Mouse (Mus musculus): ENCODE results near the gene Kcna5. TPM values are rescaled to one million over a fixed set of nuclear protein-coding genes. Genes with fewer than 3 reads are reported as not detected.

Gene Kcna5
- total RNA-seq (2017) = not detected in 2 replicates

DNA sequence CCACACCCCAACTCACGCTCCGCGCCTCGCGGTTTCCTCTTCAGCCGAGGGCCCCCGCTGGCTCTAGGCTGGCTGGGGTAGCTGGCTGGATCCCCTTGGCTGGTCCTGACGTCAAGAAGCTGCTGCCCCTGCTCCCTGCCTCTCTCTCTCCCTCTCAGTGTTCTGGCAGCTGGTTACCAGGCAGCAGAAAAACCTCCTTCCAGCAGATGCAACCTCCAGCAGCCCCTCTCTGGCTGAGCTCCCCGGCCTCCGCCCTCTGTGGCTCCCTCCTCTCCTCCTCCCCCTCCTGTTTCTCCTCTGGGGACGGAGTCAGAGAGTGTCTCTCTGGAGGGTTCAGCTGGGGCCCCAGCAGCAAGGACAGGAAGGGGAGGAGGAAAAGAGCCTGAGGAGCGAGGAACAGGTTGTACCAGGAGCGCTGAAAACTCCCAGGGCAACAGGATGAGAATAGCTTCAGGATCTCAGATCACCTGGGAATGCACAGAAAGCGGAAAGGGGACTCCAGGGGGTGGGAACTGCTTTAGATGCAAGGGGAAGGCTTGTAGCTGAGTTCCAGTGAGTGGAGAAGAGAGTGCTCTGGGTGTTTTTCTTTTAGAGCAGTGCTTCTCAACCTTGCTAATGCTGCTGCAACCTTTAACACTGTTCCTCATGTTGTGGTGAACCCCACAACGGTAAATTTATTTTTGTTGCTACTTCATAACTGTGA is at the start of gene Kcna5:
Gene Kcna5 (minus strand): TSS at position 205 of the 703 bp plus-strand sequence.
- ATAC-seq (replicated peaks; ENCODE audit: low read depth, poor library complexity, severe bottlenecking) = no peak

DNA sequence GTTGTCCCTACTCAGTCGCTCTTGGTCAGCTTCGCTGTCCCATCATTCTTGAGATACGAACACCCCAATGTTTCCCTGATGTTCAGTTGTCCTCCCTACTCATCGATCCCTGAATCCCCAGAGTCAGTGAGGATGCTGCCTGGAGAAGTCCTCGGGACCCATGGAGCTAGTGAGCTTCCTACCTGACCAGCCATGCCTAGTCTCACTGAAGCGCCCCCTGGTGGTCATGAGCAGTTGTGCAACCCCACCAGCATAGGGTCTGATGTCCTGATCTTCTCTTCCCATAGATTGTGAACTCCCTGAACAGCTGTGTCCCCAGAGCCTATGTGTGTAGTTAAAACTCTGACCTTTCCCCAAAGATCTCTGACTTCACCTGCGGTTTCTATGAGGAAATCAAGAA is 47.9 kb upstream of the Kcna5 start:
- ATAC-seq (replicated peaks; ENCODE audit: low read depth, poor library complexity, severe bottlenecking) = peak; percentile 71

DNA sequence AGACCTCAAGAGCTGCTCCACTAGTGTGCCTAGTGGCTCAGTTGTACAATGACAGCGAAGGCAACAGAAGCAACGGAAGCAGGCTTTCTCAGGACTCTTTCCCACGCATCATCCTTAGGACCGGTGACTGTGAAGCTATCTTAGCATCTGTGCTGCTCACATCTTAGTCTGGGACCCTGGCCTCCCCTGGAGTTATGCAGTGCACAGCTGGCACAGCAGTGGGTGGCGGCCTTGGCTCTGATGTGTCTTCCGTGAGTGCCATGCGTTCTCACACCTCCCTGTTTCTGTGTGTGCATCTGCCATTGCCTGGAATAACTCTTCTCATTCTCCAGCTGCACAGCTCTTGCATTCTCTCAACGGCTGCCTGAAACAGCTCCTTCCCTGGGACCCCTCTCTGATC is 46.4 kb upstream of the Kcna5 start:
- ATAC-seq (replicated peaks; ENCODE audit: low read depth, poor library complexity, severe bottlenecking) = no peak

- no peak for ATAC-seq (replicated peaks; ENCODE audit: low read depth, poor library complexity, severe bottlenecking)
These were observed 45.4 kb upstream of the Kcna5 start for GRCm38 (mm10) chr6:126580571-126580970.

GRCm38 (mm10) chr6:126577415-126577814 is 42.2 kb upstream of the Kcna5 start:
- no peak for ATAC-seq (replicated peaks; ENCODE audit: low read depth, poor library complexity, severe bottlenecking)

DNA sequence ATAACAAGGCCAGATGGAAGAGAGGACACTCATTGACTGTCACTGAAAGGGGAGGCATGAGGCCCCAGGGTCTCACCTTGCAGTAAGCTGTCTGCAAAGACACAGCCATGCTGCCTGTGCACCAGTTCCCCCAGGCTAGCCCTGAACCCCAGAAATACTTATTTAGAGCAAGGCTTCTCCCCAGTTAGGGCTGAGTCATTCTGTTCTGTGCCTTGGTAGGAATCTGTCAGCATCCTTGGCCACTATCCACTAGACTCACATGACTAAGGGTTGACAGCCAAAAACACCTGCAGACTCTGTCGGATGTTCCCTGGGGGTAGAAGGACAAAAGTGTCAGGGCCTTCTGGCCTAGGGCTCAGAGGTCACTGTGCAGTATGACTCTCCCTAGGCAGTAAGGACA is 41.4 kb upstream of the Kcna5 start:
- ATAC-seq (replicated peaks; ENCODE audit: low read depth, poor library complexity, severe bottlenecking) = no peak

DNA sequence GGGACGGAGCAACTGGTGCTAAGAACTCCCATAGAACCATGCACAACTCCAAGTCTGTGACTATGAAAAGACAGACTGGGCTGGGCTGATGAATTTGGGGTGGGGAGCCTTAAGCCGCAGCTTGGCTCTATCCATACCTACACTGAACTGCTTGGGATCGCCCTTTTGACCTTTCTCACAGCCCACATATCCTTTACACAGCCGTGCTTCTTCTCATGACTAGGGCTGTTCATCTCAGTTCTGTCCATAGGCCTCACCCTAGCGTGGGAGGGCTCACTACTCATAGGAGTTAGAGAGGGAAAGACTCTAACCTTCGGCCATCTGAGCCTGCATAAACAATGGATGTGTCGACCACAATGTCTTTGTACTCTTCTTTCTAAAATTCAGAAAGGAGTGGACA is 39.6 kb upstream of the Kcna5 start:
- ATAC-seq (replicated peaks; ENCODE audit: low read depth, poor library complexity, severe bottlenecking) = no peak

DNA sequence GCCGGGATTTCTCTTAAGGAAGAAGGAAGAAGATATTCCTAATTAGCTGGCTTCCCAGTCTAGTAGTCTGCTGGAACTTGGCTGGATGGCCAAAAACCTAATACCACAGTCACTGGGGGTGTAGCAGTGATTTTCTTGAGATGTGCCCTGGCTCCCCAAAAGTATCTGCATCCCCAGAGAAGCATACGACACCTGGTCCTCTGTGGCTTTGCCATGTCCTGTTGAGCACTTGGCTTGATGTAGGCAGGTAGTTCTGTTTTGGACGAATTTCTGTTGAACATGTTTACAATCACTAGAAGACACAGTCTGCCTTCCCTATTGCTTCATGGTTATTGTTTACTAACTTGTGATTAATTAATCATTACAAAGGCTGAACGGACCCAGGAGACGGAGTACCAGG is 37.8 kb upstream of the Kcna5 start:
- no peak for ATAC-seq (replicated peaks; ENCODE audit: low read depth, poor library complexity, severe bottlenecking)

- no peak for ATAC-seq (replicated peaks; ENCODE audit: low read depth, poor library complexity, severe bottlenecking)
These were observed 34.6 kb upstream of the Kcna5 start for GRCm38 (mm10) chr6:126569809-126570208.

DNA sequence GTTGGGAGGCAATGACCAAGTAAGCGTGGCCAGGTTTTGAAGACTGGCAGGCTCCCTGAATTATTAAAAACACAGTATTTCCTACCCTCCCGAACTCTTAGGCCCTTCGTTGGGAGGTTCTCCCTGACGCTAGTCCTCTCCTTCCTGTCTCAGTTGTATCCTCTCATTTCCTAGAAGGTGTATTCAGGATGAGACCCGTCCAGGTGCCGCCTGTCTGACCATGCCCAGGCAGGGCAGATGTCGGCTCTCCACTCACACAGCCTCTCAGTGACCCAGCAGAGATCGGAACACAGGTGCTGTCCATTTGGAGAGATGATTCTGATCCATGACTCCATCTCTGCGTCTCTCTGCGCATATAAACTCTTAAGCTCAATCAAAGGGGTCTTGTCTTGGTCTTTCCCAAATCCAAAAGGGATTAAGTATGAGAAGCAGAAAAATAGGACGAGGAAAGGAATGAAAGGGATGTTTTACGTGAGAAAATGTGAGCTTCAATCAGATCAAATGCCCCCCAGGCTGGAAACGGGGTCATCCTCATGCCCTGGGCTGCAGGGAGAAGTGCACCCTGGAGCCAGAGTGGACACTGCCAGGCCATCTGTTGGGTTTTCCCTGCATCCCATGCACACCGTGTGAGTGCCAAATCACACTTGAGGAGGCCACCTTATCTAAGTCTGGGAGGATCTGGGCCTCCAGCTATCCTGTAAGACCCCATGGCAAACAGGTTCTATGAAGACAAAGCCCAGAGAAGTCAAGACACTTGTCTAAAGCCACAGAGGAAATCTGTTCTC is 33.0 kb upstream of the Kcna5 start:
- no peak for ATAC-seq (replicated peaks; ENCODE audit: low read depth, poor library complexity, severe bottlenecking)

GRCm38 (mm10) chr6:126567326-126567725 is 32.1 kb upstream of the Kcna5 start:
- no peak for ATAC-seq (replicated peaks; ENCODE audit: low read depth, poor library complexity, severe bottlenecking)

DNA sequence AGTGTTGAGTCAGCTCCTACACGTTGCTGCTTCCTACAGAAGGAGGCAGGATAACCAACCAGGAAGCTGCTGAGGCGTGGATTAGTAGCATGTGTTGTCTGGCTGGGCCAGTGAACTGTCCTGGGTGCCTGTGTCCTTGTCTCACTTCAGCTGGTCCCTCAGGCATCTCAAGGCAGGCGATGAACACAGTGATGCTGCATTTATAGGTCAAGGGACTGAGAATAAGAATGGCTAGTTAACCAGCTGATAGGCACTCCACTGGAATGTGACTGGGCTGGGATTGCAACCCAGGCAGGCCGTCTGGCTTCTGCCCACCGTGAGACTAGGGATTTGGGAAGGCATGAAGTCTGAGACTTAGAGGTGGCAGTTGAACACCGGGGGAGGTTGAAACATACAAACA is 29.2 kb upstream of the Kcna5 start:
- no peak for ATAC-seq (replicated peaks; ENCODE audit: low read depth, poor library complexity, severe bottlenecking)

- peak; percentile 97 for ATAC-seq (replicated peaks; ENCODE audit: low read depth, poor library complexity, severe bottlenecking)
These were observed 28.7 kb upstream of the Kcna5 start for GRCm38 (mm10) chr6:126563898-126564297.

DNA sequence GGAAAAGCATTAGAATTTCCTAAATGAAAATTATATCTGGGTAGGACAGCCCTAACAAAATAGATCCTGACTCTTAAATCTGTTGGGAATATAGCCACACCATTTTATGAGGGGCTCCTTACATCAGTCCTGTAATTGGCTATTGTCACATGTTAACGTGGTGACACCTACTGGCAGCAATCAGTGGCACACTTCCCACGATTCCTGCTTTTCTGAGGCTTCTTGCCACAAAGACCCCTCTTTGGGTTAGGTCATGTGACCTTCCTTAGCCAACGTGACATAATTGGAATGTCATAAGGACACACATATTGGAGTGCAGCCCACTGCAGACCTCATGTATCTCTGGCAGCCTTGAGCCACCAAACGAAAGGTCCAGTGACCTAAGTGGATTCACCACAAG is 26.5 kb upstream of the Kcna5 start:
- ATAC-seq (replicated peaks; ENCODE audit: low read depth, poor library complexity, severe bottlenecking) = no peak

DNA sequence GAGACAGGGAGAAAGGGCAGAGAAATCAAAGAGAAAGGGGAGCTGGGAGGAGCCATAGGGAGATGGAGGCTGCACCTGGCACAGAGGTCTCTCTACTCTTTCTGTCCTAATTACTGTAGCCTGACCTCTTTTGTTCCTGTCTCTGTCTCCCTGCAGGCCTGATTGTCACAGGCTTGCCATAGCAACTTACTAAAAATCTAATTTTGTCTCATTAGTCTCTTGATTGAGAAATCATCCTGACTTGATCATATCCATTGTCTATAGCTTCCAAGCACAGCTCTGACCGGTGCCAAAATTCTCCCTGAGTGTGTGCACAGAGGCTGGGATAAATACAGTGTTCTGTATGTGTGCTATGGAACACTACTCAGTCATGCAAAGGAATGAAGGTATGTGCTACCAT is 25.5 kb upstream of the Kcna5 start:
- ATAC-seq (replicated peaks; ENCODE audit: low read depth, poor library complexity, severe bottlenecking) = no peak

DNA sequence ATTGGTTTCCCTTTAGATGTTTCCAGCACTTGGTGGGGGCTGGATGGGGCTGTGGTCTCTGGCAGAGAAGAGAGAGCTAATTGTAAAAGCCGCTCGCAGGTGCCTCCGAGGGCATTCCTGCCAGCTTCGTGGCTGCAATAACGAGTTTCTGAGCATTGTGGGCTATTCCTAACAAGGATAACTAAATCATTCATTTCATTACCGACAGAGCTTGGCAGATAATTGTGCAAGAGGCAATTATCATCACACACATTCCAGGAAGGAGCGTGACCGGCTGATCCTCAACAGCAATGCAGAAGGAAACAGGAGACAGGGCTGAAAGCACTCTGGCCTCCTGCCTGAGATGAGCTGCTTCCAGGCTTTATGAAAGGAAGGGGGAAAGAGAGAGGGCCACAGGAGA is 24.8 kb upstream of the Kcna5 start:
- no peak for ATAC-seq (replicated peaks; ENCODE audit: low read depth, poor library complexity, severe bottlenecking)

DNA sequence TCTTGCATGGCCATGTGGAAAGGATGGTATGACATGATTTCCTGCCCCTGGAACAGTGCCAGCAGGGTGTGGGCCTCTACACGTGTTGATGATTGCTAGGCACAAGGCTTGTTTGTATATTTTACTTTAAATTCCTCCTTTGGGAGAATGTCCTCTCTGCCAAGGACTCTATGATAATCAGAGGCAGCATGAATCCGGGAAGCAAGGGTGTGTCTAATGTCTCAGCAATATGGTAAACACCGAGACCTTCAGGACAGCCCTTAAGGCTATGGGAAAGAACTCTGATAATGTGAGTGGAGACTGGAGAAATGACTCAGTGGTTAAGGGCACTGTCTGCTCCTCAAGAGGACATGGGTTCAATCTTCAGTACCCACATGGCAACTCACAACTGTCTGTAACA is 23.1 kb upstream of the Kcna5 start:
- no peak for ATAC-seq (replicated peaks; ENCODE audit: low read depth, poor library complexity, severe bottlenecking)

GRCm38 (mm10) chr6:126553812-126554211 is 18.6 kb upstream of the Kcna5 start:
- ATAC-seq (replicated peaks; ENCODE audit: low read depth, poor library complexity, severe bottlenecking) = no peak

DNA sequence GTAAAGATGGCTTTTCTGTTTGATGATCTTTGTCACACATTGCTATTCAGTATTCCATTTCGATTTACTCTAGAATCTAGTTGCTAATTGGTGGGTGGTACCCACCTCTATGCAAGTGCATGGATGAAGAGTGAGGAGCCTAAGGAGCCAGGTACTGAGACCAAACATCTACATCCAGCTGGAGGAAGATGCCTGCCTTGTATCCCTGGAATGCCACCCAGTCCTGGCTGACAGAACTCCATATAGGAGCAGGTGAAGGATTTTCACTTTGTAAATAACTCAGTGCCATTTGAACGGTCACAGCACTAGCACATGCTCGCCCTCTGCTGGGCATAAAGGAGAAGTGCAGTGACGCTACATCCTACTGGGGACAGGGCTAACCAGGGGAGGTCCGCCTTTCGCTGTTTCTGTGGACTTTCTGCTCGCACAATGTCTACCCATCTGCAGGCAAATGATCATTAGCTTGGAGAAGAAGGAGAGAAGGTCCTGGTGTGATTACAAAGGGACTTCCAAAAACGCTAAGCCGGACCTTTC is 16.7 kb upstream of the Kcna5 start:
- peak; percentile 97 for ATAC-seq (replicated peaks; ENCODE audit: low read depth, poor library complexity, severe bottlenecking)

DNA sequence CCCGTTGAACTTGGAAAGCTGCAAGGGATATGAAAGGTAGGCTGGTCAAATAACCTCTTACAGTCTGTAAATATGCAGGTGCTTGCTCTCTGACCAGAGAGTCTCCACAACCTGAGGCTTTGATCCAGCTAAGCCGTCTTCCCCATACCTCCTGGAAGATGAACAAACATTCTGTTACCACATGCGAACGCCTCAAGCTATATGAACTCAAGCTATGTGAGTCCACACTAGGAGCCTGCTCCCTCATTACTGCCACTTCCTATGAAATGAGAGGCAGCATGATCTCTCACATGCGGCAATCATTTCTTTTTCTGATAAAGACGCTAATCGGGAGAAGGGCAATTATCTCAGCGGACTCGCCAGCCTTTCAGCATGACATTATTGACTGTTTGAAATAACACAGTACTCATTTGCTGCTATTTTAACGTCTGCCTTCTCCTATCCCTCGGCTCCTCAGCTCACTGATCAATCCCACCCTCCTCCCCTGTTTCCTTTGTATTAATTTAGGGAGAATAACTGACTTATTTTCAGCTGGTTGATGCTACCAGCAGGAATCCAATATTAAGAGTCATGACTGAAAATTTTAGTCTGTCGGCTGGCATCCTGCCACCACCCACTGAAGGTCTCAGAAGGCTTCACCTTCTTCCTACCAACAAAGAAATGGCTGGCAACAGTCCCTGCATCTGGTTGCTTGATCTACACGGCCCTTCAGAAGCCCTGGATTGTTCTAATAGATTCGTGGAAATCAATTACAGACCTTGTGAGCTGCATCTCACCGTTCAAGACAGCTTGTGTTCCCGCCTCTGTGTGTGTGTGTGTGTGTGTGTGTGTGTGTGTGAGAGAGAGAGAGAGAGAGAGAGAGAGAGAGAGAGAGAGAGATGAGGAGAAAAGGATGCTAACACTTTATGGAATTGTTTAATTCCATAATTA is 9.2 kb upstream of the Kcna5 start:
- ATAC-seq (replicated peaks; ENCODE audit: low read depth, poor library complexity, severe bottlenecking) = no peak
